Mouse (Mus musculus) right cerebral cortex, postnatal 25 days (tissue): Measurements from ENCODE around the gene Sft2d2.

Source experiments
- DNase-seq: peaks from one replicate; pipeline ENCODE4 v3.0.0; 2022

Sft2d2 gene

DNA sequence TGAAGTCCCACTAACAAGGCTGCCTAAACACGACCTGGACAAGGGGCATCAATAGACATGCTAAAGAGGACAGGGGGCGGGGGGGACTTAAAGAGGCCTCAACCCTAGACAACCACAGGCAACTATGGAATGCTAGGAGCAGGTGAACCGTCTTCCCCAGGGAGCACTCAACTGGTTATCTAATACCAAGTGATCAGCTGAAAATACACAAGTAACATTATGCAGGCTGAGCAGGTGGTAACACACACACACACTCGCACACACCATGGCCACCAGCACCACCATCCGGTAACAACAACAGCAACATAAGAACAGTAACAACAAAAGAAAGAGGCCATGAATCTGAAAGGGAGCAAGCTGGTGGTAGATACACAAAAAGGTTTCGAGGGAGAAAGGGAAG, 4.2 kb downstream of the Sft2d2 start:
- no peak for DNase-seq

DNA sequence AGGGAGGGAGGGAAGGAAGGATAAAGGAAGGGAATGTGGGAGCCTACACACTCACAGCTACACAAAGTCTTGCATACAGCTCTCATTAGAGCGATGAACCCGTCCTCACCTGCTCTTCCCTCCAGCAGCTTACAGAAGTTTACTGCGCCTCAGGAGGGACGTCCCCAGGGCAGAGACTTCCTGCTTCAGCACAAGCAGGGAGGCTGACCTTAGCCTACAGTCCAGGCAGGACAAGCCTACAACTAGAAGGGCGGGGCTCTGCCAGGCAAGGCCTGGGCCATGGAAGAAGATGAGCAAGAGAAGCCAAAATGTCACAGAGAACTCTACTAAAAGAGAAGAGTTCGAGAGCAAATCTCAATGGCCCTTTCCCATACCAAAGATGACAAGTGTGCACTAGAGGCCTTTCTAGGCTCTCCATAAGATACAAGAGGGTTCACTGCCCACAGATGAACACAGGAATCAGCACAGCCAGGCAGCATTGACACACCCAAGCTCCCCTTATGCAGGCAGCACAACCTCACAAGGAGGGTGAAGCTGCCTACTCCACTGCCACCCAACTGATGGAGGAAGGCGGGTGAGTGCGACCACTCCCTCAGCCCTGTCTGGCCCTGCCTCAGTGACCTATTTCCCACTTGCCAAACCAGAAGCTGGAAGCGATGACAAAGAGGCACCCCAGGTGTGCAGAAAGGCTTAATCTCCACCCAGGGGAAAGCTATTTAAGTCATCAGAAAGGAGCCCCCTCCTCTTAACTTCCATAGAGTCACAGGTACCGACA, 5.2 kb downstream of the Sft2d2 start:
- no peak for DNase-seq

DNA sequence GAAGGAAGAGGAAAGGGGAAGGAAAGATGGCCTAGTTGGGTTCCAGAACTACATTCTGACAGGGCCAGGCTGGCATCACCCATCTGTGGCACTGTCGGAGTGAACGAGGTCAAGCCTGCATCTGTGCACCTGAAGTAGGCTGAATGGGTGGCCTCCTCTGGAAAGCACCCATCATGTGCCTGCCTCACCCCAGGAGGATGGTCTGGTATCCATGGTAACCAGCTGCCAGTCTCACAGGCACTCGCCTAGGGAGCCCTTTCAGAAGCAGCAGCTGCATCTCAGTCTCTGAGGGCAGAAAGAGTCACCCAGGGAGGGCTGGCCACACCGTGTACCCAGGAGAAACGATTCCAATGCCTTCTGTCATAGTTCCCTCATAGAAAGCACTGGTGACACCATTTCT, 6.9 kb downstream of the Sft2d2 start:
- DNase-seq: no peak

DNA sequence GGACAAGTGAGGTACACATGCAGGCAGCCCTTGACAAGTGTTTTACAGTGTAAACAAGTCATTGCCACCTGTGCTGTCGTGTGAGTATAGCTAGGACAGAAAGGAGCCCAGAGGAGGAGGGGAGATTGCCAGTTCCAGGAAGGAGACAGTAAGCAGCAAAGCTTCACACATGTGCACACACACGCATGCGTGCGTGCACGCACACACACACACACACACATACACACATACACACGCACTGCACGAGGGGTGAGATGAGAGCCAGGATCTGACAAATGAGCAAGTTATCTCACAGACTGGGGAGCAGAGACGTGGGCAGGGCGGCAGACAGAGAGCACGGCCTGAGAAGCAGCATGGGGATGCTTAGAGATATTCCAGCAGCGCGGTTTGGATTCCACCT, 7.7 kb downstream of the Sft2d2 start:
- DNase-seq: no peak

DNA sequence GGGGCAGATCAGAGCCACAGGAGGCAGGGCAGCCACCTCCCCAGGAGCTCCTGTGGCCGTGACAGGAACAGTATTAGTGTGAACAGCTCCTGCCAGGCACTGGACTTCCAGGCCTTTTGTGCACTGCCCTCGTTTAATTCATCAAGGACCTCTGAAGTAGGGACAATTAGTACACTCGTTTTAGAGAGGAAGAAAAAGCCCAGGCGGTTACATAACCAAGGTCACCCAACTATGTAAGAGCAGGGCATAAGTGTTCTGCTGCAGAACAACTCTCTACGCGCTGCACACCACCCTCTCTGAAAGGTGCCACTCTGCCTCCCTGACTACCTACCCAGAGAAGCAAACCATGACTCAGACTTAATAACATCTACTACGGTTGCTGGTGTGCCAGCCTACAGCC, 9.1 kb downstream of the Sft2d2 start:
- no peak for DNase-seq

DNA sequence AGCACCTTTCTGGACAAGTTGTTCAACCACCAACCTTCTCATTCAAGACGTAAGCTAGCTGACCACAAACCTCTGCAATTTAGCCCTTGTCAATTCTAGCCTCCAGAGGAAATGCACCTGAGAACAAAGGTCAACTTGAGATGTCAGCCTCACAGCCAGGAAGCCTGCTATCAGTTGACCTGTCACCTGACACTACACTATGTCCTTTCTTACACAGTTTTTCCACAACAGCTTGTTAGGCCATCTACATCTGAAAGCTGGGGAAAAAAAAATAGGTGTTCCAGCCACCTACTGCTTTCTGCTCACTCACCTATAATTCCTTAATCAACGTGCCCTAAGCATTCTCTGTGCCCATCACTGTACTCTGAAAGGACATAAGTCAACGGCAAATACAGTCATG, 10.1 kb downstream of the Sft2d2 start:
- DNase-seq: no peak

DNA sequence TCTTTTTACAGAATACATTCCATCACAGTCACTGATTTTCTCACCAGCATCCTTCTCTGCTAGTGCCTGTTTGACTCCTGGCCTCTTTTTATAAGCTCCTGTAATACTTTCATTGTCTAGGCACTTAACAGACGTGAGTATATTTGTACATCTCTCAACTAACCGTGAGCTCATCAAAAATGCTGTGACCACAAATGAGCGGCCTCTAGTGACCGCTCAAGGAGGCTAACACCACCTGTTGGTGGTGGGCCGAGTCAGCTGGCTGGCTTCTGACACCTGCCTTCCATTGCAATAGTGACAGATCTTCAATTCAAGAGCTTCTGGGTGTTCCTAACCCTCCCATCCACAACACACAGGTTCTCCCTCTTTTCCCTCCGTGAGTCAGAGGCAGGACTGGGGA, 10.8 kb downstream of the Sft2d2 start:
- DNase-seq: no peak

DNA sequence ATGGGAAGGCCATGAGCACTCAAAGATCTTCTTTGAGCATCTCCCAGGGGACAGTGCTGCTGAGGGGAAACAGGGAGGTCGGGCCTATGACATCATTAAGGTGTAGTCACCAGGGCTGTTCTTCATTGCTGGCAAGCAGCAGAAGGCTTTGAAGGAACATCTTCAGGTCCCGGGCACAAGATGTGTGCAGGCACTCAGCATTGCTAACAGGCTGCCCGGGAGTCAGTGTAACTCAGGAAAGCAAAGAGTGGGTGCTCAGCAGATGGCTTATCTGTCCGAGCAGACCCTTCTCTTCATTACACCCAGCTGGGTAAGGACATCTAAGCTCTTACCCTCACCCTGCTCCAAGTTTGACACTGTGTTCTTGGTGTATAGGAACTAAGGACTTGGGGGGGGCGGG, 14.9 kb downstream of the Sft2d2 start:
- no peak for DNase-seq

DNA sequence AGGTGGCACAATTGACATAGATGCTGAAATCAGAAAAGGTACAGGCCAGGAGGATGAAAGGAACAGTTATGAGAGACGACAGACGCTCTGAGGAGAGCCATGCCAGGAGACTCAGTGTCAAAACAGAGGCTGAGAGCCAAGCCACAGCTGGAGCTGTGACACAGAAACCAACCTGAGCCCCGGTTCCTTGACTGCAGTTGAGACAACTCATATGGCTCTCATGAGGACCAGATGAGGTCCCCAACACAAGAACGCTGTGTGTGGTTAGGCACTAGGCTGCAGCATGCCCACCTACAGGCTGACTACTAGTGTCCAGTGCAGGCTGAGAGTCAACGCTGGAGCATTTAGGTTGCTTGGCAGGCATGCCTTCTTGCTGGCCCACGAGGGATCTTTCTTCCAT, 16.2 kb downstream of the Sft2d2 start:
- DNase-seq: no peak

DNA sequence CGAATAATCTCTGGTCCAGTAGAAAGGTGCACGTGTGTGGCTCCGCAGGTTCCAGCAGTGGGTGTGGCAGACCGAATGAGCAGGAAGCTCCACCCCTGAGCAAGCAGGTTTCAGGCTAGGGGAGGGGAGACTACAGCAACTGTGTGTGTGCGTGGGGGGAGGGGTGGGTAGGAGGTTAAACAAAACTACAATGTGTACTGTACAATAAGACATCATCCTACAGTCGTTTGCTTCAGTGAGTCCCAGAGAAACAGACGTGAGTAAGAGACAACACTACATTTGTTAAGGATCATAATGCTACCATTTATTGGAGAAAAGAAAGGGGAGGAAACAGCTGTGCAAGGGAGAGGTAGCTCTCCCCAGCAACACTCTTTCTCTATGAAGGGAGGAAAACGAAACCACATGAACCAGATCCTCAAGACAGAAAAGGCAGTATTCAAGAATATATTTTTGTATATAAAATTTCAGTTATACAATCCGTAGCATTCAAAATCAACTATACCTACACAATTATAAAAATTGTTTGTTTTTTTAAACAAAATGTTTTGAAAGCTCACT, 20.1 kb downstream of the Sft2d2 start:
- DNase-seq: no peak

DNA sequence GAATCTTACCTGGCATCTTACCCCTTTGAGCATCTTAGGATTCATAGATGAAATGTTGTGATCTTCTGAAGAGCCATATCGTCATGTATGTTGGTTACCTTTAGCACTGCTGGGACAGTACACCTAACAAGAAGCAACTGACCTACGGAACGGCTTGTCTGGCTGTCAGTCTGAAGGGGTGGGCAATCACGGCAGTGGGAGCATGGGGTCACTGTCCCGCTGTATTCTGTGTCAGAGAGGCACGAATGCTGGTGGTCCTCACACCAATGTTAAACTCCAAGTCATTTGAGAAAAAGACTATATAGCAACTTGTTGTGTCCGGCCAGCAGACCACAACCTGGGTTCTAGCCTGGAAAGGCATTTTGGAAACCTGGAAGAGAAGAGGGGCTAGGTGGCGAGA, 23.0 kb downstream of the Sft2d2 start:
- no peak for DNase-seq

DNA sequence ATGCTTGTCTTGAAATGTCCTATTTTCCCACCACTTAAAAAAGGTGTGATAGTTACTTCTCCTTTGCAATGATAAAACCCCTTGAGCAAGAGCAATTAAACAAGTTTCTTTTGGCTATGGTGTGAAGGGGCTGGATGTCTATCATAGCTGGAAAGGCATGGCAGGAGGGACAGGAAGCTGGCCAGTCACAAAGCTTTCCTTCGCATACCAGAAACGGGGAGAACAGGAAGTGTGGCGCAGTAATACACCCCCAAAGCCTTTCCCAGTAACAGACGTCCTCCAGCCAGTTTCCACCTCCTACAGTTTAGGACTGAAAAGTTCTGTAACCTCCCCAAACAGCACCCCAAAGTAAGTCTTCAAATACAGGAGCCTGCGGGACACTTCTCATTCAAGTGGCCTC, 24.1 kb downstream of the Sft2d2 start:
- DNase-seq: no peak

DNA sequence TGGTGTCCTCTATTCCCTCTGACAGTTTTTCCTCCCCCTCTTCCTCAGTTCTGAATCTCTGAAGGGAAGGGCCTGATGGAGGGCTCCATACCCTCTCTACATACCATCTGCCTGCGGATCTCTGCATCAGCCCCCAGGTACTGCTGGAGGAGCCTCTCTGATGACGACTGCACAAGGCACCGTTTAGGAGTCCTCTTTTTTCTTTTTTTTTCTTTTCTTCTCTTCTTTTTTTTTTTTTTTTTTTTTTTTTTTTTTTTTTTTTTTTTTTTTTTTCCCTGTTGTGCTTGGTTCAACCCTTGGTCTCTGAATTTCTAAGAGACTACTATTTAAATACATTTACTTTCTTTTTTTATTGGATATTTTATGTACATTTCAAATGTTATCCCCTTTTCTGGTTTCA, 24.8 kb downstream of the Sft2d2 start:
- DNase-seq: no peak

DNA sequence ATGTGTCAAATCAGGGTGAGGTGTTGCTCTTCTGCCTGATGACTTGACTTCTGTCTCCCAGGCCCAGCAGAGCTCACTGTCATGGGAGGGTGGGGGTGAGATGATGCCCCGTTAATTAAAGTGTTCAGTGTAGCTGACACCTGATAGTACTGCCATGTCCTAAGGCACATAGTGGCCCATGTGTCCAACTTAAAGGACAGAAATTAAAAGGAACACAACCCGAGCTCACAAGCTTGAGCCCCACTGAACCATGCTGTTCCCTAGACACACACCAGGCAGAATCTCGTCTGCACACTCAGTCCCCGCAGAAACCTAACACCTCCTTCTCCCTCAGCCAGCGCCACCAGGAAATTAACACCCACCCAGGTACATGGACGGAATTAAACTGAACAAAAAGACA, 29.3 kb downstream of the Sft2d2 start:
- no peak for DNase-seq

DNA sequence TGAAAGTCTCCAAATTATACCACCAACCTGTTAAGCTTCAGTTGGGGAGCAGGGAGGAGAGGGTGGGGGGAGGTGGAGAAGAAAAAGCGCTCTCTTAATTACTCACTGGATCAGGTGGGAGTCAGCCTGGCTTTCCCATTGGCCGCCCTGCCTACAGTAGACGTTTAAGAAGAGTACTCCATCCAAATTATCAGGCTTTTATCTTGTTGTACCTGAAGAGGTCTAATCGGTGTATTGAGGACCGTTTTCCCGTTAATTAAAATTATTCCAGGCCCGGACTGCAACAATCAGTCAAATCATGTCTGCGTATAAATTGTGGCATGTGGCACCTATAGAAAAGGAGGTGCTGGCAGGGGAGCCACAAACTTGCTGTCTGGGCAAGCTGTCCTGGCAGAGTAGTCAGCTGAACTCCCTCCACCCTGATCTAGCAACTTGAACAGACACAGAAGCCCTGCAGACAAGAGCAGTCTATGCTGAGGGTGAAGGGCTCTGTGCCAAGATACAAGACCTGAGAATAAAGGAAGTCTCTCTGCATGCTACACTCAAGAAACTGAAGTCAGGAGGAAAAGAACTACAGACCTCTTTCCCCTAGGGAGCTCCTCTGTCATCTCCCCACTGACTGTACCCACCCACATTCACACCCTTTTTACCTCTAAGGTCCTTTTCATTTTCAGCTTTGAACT, 33.4 kb downstream of the Sft2d2 start, which contains the start of gene Tbx19:
TSS of gene Tbx19 (minus strand) at position 51 of the 683 bp plus-strand sequence.
- no peak for DNase-seq

DNA sequence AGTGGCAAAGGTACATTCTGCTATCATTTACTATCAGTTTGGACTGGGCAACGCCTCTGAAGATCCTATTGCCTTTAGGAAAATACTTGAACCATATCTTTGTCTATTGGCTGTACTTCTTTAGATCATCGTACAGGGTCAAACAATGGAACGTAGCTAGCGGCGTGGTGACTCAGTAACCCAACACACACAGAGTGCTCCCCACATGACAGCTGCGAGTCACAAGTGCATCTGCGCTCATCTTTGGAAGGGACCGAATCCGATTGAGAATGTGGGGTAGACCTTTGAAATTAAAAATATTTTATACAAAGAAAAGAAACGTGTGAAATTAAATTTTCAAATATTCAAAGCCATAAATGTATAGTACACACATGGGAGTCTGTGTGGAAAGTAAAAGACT, 35.4 kb downstream of the Sft2d2 start:
- DNase-seq: no peak

DNA sequence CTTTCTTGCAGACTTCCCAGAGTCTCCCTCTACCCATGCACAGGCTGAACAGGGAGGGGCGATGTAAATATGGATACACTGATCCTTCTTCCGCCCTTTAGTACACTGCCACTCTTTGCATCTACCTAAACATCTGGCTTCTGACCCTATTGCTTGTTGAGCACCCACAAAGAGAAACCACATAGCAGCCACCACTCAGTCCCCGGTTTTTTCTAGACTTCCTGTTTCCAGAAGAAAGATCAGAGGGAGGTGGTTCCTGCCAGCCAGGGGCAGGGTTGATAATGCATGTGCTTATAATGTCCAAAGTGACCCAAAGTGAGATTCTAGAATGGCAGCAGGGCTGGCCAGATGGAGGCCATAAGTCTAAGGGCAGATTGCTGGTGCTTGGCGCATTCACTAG, 40.1 kb downstream of the Sft2d2 start:
- no peak for DNase-seq

DNA sequence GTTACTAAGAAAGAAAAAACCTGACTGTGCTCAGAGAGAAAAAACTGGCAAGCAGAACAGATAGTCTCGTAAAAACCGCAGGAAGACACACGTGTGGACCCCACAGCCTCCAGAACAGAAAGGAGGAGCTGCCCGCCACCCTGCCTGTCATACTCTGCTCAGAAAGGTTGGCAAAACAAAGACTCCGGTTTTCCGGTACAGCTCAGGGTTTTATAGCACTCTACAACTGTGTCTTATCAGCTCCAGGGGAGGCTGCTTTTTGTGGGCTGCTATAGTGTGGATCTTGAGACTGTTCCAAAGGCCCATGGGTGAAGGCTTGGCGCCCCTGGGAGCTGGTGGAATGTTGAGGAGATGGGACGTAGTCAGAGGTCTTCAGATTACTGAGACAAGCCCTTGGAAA, 43.0 kb downstream of the Sft2d2 start:
- no peak for DNase-seq

DNA sequence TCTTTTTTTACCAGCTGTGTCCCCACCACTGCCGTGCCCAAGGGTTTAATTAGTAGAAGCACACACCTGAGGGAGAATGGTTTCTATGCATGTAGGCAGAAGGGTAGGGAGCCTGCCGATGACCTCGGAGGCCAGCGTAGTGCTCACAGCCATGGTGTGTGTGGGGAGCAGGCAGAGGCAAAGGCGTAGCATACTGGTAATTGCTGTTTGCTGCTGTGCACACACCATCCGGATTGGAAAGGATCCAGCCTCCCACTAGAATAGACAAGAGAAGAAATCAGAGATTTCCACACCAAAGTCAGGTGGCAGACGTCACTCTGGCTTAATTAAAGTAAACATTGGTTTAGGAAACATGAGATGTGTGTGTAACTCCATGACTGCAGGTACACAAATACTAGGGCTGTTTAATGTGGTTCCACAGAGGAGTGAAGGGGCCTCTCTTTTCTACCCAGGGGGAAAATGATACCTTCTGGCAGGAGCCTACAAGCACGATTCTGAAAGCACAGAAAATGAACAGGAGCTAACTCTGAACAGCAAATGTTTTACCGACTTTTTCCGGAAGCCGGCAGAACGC, 51.8 kb downstream of the Sft2d2 start:
- no peak for DNase-seq

DNA sequence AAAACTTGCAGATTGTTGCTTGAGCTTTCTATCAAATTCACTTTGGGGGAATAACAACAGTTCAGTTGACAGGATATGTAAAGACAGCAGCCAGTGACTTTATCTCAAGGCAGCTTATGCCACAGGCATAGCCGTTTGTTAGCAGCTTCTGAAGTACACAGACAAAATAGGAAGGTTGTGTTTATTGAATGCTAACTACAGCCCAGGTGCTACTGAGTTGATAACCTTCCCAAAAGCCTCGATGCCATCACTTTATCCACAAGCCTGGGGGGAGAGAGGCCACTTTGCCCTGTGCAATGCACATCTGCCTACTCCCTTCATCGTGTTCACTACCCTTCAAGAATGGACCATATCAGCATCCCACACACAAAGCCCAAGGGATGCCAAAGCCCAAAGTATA, 54.0 kb downstream of the Sft2d2 start:
- no peak for DNase-seq

DNA sequence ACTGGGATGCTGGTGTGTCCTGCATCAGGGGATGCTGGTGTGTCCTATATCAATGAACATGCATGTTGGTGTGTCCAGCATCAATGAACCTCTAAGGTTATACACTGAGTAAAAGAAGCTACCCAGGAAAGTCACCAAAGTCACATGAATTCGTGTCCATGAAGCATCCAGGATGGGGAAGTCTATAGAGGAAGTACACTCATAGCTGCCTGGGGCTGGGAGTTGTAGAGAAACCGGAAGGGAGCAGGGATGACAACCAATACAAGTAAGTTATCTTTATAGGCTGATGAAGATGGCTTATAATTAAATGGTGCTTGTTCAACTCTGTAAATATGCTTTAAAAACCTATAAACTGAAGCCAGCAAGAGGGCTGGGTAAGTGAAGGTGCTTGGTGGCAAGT, 60.4 kb downstream of the Sft2d2 start:
- no peak for DNase-seq

DNA sequence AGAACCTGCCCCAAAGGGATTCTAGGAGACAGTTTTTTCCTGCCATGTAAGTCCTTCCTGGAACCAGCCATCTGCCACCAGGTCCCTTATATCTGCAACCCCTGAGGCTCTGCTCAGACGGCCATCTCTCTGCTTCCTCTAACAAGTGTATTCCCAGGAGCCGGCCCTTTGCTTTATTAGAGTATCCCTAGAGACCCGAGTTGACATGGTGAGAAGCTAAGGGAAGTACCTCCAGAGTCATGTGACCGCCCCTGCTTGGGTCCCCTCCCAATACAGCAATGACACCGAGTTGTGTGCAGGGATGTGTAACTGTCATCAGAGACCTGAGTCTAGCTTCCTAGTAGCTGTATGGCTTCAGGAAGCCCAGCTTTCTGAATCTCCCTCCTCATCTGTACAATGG, 61.0 kb downstream of the Sft2d2 start:
- no peak for DNase-seq

DNA sequence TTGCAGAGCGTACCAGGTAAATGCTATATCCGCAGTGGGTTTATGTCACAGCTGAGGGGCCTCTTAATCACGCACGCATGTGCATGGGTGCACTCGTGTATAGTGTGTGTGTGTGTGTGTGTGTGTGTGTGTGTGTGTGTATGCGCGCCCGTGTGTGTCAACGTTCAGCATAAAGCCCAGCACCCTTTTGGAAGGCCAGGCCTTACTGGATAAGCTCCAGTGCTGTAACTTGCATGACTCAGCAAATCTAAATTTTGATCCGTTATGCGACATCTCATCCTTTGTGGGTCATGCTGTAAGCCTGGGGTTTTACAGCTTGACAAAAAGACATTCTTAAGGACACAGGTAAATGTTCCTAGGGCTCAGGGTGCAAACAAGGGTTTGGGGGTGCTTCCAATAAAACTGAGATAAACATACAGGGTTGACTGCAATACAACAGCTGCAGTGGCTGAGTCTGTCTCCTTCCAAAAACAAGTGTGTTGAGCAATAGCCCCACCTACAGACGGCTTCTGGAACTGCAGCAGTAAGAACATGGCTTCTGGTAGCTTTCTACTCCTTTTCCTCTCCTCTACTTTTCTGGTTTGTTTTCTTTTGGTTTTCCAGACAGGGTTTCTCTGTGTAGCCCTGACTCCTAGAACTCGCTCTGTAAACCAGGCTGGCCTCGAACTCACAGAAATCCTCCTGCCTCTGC, 61.9 kb downstream of the Sft2d2 start:
- DNase-seq: peak; percentile 69

DNA sequence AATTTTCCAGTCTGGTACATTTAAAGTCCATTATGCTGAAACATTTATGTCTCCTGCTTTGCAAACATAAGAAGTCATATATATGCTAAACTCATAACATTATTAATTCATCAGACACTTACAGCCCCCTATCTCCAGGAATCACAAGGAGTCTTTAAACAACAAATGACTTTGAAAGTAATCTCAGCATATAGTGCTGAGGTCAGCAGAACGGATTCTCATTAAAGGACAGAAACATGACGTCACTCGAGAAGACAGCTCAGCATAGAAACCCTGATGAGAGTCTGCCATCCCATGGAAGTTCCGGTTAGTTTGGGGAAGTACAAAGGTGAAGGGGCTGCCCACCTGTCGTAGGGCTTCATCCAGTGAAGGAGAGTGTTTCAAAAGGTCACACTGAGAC, 64.7 kb downstream of the Sft2d2 start:
- DNase-seq: no peak
